Mouse (Mus musculus) T-helper 1 cell (primary cell): Measurements from ENCODE around the gene Tyro3.

ENCODE experiments used
- in situ Hi-C: fragments of 300-600 bp; cut with MboI, MseI; formaldehyde crosslinking; loops from one replicate; pipeline ENCODE4 v1.15.1; 2025; ENCODE audit warnings: high pct_unique_total_duplicates

Gene Tyro3

DNA sequence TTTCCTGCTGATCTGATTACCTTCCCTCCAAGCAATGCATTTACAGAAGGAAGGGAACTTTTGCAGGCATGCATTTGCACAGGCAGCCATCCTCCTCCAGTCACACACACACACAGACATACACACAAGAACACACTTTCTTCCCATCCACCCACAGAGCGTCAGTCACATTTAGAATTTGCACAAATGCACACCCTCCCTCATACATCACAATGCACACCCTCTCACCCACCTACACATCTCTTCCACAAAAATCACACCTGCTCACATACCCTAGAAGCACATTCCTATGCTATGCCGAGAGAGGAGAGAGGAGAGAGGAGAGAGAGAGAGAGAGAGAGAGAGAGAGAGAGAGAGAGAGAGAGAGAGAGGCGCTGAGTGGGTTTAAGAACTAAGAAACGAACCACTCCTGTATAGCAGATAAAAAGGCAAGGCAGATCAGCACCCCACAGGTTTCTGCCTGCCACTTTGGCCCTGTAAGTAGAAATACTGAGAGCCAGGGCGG lies at the start of gene Tyro3:
TSS of gene Tyro3 (plus strand) at position 455 of the 505 bp plus-strand sequence.
- in situ Hi-C loops = no loop called here

GRCm38 (mm10) chr2:119749260-119749659 lies 48.3 kb upstream of the Tyro3 start:
- in situ Hi-C loops = no loop called here

DNA sequence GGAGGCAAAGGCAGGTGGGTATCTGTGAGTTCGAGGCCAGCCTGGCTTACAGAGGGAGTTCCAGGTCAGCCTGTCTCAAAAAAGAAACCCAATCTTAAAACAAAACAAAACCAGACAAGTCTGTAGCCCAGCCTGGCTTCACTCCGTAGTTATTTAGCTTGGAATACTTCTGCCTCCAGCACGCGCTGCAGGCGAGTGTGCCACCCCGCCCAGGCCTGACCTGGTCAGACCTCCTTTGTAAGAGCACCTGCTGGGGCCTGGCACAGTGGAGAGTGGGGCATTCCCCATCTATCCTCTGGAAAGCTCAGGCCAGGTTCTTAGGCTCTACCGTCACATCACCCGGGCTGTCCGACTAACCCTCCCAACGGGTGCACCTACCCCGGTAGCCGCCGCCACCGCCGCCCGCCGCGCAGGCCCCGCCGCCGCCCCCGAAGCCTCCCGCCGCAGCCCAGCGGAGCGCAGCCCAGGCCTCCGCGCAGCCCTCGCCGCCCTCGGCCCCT lies 39.9 kb upstream of the Tyro3 start:
- in situ Hi-C loops = no loop called here

GRCm38 (mm10) chr2:119758101-119758843 lies 39.3 kb upstream of the Tyro3 start:
- in situ Hi-C loops = no loop called here

- in situ Hi-C loops = no loop called here
Observed at GRCm38 (mm10) chr2:119758844-119759835, 38.4 kb upstream of the Tyro3 start.

DNA sequence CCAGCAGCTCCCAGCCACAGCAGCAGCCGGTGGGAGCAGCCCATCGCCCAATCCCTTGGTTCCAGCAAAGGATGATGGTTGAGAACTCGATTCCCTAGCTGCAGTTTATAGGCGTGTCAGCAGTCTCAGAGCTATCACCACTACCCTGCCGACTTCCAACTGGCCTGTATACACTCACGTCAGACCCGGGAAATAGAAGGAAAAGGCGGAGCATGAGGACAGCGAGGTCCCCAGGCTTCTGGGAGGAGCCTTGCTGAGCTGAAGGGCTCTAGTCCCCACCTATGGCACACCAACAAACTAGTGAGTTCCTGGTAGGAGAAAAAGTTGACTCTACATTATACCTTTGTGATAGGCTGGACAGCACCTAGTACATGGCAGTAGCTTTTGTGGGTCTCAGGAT lies 37.3 kb upstream of the Tyro3 start, which contains the start of gene Ltk:
TSS of gene Ltk (minus strand) at position 181 of the 400 bp plus-strand sequence.
- in situ Hi-C loops = no loop called here

- in situ Hi-C loops = no loop called here
Observed at GRCm38 (mm10) chr2:119762276-119762675, 35.3 kb upstream of the Tyro3 start.

- in situ Hi-C loops = no loop called here
Observed at GRCm38 (mm10) chr2:119763924-119764323, 33.6 kb upstream of the Tyro3 start.

- in situ Hi-C loops = no loop called here
Observed at GRCm38 (mm10) chr2:119767246-119767645, 30.3 kb upstream of the Tyro3 start.

- in situ Hi-C loops = no loop called here
Observed at GRCm38 (mm10) chr2:119787206-119787883, 10.2 kb upstream of the Tyro3 start, which contains the start of gene Rpap1. TSS of gene Rpap1 (minus strand) at chr2:119787537.

GRCm38 (mm10) chr2:119789996-119790395 lies 7.5 kb upstream of the Tyro3 start:
- in situ Hi-C loops = no loop called here

DNA sequence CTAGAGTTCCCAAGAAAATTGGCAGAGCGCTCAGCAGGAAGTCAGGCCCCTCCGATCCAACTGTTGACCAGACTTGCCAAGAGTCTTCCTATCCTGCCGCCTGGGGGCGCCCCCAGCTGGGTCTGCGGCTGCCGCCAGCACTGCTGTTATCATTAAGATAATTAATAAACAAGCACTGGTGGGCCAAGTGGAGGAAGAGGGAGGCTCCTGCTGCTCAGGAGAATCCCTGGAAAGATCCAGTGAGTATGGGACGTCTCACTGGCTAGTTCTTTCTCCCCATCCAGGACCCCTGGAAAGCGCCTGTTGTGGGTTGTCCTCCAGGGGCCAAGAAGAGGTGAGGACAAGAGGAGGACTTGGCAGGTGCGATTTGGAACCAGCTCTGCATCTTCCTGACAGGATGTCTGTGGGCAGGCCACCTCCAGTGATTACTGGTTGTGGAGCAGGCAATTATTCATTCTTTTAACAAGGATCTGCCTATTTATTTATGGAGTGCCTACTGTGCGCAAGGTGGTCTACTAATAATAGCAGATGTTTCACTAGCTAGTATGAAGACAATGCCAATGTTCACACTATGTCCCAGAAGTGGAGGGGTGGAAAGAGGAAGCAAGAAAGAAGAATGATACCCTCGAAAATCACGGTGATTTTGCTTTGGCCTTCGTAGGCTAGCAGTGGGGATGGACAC lies 854 bp downstream of the Tyro3 start:
- in situ Hi-C loops = no loop called here

DNA sequence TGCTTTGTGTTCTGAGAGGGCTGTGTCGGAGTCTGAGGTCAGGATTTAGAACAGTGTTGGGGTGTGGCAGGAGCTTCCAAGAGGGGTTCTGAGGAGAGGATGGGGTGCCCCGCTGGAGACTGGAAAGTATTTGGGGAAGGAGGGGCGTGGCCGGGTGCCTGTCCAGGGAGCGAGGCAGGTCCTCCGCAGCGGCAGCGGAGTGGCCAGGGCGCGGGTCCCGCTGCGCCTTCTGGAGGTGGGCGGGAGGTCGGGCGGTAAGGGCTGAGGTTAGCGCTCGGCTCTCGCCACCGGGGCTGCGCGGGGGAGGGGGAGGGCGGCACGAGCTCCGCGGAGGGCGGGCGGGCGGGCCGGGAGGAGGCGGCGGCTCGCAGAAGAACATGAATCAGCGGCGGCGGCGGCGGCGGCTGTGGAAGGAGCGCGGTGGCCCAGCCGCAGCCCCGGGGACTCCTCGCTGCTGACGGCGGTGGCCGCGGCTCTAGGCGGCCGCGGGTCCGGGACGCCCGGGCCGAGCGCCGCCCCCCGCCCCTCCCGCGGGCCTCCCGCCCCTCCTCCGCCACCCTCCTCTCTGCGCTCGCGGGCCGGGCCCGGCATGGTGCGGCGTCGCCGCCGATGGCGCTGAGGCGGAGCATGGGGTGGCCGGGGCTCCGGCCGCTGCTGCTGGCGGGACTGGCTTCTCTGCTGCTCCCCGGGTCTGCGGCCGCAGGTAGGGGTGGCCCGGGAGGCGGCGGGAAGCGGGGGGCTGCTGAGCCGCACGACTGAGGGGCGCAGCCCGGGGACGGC lies 1.8 kb downstream of the Tyro3 start:
- in situ Hi-C loops = no loop called here

DNA sequence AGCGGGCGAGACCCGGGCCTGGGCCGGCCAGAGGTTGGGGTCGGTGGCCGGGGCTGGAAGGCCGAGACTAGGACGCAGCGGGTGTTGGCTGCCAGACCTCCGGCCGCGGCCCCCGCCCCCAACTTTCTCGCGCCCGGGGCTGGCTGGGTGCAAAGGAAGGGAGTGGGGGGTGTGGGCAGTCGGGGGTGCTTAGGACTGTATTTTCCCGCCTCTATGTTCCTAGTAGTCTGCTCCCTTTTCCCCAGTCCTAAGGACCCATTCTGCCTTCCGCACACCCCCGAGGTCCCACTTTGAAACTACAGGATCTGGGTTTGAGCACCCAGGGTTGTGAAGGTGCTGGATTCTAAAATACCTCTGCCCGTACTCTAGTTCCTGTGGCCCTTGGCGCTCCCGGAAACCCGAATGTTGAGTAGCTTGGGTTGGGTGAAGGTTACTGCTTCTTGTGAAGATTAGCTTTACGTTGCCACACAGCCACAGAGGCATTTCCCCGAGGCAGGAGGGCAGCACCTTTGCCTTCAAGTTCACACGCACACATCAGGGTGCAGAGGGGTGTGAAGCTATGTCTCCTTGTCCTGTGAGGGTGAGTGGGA lies 2.5 kb downstream of the Tyro3 start:
- in situ Hi-C loops = no loop called here

- in situ Hi-C loops = no loop called here
Observed at GRCm38 (mm10) chr2:119800876-119801846, 3.6 kb downstream of the Tyro3 start.

DNA sequence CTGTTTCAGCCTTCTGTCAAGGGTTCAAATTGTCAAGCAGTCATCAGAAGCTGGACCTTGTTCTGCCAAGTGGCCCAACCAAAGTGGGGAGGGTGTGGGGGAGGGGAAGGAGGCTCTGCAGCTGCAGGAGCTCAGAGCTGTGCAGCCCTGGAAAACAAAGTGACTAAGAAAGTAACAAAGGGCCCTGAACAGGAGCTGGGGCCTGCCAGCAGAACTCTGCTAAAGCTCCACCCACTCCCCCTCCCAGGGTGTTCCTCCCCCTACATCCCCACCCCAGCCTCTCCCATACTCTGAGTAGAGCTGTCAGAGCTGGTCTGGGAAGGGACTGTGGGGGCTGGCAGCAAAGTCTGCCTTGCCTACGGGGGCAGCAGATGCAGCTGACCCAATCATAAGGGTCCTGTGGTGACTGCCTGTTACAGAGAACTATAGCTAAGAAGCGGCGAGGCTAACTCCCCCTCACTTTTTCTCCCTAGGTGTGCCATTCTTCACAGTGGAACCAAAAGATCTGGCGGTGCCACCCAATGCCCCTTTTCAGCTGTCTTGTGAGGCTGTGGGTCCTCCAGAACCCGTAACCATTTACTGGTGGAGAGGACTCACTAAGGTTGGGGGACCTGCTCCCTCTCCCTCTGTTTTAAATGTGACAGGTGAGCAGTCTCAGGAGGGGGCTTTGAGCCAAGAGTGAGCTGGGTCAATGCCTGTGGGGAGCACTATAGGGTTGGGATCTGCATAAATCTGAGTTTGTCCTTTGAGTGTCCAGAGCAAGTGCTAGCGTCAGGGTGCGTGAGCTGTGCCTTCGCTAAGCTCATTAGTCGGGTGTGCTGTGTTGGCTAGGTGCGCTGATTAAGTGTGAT lies 5.5 kb downstream of the Tyro3 start:
- in situ Hi-C loops = no loop called here

GRCm38 (mm10) chr2:119803618-119804274 lies 6.2 kb downstream of the Tyro3 start:
- in situ Hi-C loops = no loop called here
